Mouse (Mus musculus) liver, embryonic 14.5 days (tissue): Measurements from ENCODE around the gene Dusp12.

ENCODE experiments used
- CTCF ChIP-seq: IDR thresholded peaks from 2 replicates; pipeline ENCODE4 v1.5.1; 2016; ENCODE audit warnings: antibody characterized with exemption, low read depth, control low read depth
- EP300 ChIP-seq: IDR thresholded peaks from 2 replicates; pipeline ENCODE4 v1.6.1; 2016; ENCODE audit warnings: antibody characterized with exemption, low read depth

DNA sequence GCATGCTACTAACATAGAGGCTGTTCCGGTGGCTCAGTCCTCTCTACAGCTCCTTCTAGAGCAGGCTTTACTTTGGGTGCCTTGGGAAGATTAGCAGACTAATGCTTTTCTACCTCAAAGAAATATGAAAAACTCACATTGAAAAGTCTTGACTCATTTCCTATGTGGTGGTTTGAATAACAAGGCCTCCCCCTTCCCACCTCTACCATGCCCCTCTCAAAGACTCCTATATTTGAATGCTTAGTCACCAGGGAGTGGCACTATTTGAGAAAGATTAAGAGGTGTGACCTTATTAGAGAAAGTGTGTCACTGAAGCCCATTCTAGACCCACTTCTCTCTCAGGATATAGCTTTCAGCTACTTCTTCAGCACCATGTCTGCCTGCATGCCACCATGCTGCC, 55.6 kb downstream of the Dusp12 start:
- TF ChIP-seq CTCF: no peak
- TF ChIP-seq EP300: no peak
